Mouse (Mus musculus) C2C12 (cell line): Measurements from ENCODE around the gene Kcnma1.

Source experiments
- CTCF ChIP-seq: IDR thresholded peaks from one replicate; pipeline ENCODE4 v1.5.1; 2011; ENCODE audit not compliant: control insufficient read depth, insufficient read depth, insufficient read length
- FOSL1 ChIP-seq: IDR thresholded peaks from one replicate; pipeline ENCODE4 v1.8.0; 2011; ENCODE audit warnings: mild to moderate bottlenecking, low read length; ENCODE audit not compliant: poor library complexity, insufficient read depth, severe bottlenecking
- MAX ChIP-seq: IDR thresholded peaks from one replicate; pipeline ENCODE4 v1.6.1; 2011; ENCODE audit warnings: mild to moderate bottlenecking, control low read depth
- MYOG ChIP-seq: IDR thresholded peaks from one replicate; pipeline ENCODE4 v1.6.1; 2011; ENCODE audit not compliant: control insufficient read depth, insufficient read length; ENCODE audit errors: extremely low read depth

DNA sequence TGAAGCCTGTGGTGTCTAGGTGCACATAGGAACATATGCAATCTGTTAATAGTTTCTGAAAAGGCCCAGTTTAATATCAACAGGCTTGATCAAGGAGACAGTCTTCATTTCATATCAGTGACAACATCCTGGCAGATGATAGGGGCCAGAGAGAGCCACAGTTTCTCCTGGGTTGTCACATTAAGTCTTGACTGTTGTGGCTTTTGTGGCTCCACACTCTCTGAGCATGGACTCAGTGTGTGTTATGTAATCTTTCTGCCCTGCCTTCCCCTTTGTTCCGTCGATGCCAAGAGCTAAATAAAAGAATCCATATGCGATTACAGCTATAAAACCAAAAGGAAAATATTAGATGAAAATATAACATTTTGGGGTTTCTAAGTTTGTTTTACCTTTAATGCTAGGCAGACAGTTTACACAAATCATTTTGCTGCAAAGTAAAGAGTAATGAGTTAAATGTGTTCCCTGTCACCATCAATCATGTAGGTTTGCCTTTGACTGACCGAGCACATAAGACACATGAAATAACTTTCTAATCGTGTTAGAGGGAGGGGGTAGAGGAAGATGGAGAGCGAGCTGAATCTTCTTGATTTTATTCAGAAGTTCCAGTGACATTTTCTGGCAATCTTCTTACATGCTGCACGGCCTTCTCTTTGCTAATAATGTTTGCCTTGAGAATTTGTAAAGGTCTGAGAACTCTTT, 528.3 kb downstream of the Kcnma1 start:
- TF ChIP-seq CTCF (no peak), MAX (no peak), FOSL1 (no peak), MYOG (no peak)
